Mouse (Mus musculus): Measurements from ENCODE around the gene Rbm28.

Gene Rbm28

DNA sequence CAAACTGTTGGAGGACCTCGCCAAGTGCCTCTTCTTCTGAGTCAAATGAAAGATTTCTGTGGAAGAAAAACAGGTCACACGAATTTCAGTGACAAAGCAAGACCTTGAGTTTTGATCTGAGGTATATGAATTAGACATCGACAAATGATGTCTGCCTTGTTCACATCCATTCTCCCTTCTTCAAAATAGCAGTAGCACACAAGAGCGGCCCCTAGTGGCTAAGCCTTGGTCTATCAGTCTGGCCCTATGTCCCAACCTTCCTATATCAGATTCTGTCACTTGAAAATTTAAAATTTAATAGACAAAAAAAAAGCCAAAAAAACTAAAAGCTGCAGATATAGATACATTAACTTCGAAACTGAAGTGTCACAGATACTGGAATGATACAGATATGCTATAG is 21.2 kb downstream of the Rbm28 start:
- DNase-seq (ENCODE audit: low spot score), result no peak

DNA sequence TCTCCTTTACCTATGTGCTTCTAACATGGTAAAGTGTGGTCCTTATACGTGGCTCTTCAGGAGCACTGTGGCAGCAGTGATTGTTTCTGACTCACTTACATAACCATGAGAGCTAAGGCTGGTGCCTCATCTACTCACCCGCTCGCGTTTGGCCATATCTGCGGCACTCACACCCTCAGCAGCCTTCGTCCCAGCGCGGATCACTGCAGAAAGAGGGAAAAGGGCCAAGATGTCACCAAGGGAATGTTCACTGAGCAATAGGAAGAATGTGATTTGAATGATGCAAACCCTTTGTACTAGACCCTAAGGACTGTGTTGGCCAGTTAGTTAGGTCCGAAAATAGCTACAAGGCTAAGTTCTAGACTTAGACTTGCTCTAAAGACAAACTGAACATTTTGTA is 27.4 kb downstream of the Rbm28 start:
- no peak for DNase-seq (ENCODE audit: low spot score)

DNA sequence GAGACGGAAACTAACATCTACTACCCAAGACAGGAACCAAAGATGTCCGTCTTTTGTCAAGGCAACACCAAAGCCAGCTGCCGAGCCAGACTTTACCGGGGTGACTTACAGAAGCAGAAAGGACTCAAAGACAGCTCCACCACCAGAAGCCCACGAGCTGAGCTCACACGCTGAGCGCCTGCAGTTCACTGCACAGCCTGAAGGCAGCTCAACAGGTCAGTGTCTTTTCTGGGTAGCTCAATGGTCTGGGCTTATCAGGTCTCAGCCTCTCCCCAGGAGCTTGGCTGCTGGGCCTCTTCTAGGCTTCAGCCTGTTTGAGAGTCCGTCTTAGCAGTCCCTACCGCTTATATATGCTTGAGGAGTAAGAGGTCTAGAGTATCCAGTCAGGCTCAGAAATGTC is 31.7 kb downstream of the Rbm28 start:
- no peak for DNase-seq (ENCODE audit: low spot score)

DNA sequence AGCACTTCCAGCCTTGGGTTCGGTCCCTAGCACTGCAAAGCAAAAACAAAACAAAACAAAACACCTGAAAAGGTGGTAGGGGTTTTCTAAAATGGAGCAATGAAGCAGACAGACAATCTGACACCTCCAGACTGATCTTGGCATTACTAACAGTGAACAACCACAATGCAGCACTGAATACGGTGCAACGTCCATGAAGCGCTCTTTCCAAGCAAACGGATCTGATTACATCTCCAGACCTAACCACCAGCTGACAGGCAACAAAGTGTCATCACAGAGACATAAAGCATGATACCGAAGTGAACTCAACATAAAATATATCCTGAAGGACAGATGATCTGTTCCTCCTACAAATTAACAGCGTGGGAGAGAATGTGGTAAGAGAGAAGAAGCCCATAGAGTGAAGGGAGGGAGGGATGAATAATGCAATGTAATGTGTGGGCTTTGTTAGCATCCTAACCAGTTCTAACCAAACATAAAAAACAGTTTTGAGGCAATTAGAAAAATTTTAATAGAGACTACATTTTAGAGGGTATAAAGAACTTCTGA is 37.9 kb downstream of the Rbm28 start:
- no peak for DNase-seq (ENCODE audit: low spot score)

DNA sequence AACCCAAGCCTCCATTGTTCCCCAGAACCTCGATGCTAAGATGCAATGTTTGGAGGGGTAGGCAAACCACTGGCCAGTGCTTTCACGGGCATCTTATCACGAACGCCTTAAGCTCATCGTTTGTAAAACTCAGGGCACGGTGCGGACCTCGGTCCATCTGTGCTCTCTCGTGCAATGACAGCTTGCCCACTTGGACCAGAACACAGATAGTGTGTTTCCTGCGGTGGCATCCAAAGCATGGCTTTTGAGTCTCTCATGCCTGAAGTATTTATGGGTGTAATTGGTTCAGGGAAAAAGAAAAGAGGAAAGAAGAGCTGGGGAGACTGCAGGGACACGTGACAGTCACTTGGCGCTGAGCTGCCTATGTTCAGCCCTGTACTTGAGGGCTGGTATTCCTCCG is 44.8 kb downstream of the Rbm28 start:
- DNase-seq (ENCODE audit: low spot score), result no peak

DNA sequence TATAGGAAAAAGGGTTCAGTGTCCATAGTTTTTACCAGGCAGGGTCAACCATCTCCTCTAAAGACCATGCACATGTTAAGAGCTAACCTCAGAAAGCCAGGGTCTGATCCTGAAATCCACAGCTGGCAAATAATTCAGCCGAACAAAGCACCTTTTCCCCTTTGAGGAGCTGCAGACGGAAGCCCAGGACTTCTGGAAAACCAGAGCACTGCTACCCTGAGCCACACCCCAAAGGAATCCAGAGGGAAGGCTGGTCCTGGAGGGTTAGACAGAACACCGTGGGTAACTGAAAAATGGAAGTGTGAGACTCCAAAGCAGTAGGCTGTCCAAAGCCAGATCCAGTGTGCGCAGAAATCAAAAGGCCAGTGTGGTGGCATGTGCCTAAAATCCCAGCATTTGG is 45.8 kb downstream of the Rbm28 start:
- DNase-seq (ENCODE audit: low spot score), result no peak

DNA sequence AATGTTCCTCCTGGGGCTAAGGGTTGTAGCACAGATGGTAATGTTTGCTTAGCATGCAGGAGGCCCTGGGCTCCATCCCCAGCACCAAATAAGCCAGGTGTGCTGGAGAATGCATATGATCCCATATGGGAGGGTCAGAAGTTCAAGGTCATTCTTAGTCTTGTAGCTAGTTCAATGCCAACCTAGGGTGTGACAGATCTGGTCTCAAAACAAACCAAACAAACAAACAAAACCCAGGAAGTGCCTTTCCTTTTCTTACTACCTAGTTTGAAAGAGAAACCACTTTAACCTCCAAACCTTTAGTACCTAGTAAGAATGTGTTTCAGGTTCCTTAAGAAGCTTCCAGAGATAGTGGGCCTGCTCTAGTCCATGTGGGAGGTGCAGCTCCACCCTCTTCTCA is 46.6 kb downstream of the Rbm28 start:
- no peak for DNase-seq (ENCODE audit: low spot score)

DNA sequence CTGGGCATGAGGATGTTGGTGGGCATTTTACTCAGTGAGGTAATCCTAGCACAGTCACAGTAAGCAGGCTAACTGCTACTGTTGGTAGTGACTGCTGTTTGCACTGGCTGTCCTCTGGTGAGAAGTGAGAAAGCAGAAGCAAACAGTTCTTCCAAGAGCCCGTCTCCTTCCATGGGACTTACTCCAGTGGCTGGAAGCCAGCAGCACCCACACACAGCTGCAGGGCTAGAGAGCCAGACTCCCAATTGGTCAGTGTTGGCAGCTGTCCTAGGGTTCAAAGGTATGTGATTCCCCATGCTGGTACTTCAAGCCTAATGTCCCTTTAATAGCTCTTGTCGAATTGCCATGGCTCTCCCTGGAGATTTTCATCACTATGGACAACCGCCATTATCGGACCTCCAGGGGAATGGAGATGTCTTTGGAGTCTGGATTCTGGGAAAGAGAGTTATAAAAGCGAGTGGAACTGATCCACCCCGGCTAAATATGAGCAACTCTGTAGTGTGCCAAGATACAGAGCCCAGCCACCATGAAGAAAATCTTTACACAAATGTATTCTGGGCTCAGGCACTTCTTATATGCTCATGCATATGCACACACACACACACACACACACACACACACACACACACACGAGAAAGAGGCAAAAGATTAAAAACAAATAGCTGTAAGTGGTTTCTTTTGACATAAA is 47.2 kb downstream of the Rbm28 start:
- DNase-seq (ENCODE audit: low spot score), result peak; percentile 33

DNA sequence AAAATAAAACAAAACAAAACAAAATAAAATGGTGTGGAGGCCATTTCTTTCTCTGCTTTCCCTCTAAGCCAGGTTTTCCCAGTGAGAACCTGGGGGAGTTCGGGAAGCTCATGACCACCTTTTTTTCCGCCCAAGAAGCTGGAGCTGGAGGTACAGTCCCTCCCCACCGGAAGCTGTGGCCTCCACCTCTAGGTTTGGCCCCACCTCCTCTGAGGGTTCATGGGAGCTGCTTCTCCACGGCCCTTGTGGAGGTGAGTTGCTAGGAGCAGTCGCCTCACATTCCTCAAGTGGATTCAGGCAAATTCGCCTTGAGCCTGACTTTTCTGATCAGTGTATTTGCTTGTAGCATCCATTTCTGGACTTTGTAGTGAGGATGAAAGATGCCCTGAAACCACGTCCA is 49.0 kb downstream of the Rbm28 start:
- no peak for DNase-seq (ENCODE audit: low spot score)

DNA sequence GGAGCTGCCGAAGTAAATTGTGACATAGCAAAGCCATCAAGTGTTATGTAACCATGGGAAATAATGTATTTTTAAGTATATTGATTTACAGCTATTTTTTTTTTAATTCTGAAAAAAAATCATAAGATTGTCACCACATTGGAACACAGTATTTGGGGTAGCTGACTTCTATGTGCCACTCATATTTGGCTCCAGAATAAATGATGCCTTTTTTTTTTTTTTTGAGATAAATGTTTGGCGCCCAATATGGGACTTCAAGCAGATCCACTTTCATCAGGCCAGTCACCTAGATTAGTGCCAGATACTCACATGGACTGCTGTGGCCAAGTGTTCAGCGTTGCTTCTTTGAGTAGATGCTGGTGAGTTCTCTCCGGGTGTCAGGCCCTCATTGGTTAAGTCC is 53.3 kb downstream of the Rbm28 start:
- DNase-seq (ENCODE audit: low spot score), result no peak

DNA sequence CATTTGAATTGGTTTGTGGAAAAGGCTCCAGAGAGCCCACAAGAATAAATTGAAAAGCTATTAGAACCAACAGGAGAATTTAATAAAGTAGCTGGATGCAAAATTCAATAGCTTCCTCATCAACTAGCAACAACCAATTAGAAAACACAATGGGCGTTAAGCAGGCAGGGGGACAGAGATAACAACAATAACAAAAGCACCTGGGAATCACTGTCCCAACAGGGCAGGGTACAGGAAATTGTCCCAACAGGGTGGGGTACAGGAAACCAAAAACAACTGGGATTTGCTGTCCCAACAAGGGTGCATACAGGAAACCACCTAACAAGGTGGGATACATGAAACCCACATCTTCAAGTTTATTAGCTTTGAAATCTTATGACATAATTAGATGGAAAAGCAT is 56.4 kb downstream of the Rbm28 start:
- DNase-seq (ENCODE audit: low spot score), result no peak

DNA sequence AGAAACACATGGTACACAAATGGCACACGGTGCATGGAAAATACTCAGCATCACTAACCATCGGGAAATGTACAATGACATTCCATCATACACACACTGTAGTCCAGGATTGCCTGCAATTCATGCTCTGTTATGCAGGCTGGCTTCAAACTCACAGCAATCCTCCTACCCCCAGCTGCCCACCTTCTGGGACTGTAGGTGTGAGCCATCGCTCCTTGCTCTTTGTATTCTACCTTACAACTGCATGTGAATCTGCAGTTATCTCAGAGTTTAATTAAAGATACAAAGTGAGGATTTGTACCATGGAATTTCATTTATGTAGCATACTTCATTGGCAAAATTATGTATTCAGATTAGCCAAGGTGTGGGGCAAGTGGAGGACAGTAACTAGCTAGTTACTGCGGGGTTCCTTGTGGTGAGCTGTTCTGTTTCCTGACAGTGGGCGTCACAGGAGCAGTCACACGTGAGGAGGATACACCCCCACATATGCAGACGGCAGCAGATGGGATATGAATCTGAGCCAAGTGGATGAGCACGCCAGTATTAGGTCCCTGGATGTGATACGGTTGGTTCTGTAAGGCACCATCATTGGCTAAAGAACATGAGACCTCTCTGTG is 63.5 kb downstream of the Rbm28 start:
- no peak for DNase-seq (ENCODE audit: low spot score)

DNA sequence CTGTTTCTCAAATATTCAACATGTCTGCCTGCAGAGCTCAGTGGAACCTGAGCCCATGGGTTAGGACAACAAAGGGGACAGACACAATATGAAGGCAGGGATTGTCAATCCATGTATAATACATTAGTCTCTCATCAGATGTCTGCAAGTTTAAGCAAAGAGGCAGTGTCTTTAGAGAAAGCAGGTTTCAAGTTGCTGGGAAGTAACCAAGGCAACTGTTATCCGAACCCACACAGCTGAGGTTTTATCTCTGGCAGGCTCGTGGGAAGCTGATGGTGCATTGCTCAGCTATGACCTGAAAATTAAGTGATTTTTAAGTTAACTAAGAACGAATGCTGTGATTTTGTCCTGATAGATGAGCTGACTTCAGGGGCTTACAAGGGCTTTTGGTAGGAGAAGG is 64.4 kb downstream of the Rbm28 start:
- no peak for DNase-seq (ENCODE audit: low spot score)

DNA sequence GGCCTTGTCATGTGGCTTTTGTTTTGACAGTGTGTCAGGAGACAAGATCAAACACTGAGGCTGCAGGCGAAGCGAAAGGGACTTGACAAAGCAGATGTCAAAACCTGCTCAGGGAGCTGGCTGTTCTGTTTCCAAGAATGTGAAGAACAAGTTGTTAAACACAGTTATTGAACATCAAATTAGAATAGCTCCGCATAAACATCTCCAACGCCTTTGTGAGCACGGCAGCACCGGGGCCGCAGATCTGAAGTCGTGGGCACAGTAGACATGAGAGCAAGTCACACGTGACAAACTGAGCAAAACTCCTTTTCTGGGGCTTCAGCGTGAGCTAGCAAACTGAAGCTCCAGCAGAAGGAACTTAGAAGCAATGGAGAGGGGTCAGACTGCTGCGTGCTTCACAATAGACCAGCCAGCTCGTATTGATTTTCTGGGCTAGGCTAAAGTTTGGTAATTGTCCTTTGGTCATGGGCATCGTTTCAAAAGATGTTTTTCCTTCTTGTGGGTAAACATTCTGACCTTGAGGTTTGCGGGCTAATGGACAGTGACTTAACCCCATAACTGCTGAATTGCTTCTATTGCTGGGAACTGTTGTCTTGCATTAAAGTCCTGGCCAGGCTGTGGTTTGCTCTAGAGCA is 65.2 kb downstream of the Rbm28 start:
- no peak for DNase-seq (ENCODE audit: low spot score)

DNA sequence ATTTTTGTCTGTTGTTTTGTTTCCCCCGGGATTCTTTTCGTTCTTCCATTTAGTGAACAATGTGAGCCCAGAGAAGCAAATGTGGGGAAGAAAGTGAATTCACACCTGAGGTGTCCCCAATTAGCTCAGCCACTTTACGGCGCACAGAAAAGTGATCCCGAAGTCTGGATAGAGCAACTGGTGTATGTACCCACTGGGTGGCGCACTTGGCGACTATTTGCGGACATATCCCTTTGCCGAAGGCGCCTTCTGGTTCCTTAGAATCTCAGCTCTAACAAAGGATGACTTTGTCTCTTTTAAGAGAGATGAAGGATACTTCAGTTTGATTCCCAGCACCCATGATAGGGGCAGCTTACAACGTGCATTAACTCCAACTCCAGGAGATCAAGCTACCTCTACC is 71.9 kb downstream of the Rbm28 start:
- no peak for DNase-seq (ENCODE audit: low spot score)

DNA sequence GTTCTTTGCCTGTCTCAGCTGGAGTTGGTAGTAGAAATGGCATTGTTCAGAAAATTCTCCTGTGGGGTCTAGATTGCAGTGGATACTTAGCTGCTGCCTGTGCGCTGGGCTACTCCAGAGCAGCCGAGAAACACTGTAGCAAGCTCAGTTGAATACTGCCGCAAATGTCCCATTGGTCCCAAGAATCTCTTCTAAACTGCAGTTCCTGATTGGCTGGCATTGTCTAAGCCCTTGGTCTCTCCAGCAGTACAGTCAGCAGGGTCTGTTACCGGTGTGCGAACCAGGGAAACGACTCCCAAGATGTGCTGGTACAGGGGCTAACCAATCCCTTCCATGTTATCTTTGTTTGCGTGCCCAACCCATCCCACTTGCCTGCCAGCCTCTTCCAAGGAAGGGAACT is 72.6 kb downstream of the Rbm28 start:
- no peak for DNase-seq (ENCODE audit: low spot score)

DNA sequence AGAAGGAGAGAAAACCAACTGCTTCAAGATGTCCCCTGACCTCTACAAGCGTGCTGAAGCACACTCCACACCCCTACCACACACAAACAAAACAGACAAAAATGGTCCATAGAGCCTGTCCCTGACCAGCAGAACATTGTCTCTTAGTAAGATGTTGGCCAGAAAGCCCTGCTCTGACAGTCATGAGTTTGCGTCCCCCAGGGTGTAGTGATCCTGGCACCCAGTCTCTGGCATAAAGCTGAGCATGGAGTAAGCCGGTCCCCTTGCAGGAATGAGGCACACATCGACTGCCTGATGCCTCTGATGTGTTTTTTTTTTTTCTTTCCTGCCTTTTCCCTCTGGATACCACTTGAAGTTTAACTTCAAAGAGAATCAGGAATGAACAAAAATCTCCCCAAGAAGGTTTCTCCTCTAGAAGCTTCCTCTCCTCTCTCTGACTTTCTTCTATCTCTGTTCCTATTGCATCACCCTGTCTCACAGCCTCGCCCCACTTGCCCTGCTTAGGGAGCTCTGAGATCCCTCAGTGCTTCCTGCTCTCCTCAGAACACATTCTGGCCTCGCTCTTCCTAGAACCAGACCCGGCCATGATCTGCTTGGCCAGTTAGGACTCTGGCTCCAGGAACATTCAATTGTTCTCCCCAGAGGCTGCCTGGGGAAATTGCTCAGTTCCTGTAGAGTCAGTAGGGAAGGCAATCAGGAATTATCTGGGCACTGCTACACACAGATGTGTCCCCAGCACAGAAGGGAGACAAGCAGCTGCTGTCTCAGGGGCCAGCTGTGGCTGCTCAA is 76.7 kb downstream of the Rbm28 start:
- DNase-seq (ENCODE audit: low spot score), result no peak

DNA sequence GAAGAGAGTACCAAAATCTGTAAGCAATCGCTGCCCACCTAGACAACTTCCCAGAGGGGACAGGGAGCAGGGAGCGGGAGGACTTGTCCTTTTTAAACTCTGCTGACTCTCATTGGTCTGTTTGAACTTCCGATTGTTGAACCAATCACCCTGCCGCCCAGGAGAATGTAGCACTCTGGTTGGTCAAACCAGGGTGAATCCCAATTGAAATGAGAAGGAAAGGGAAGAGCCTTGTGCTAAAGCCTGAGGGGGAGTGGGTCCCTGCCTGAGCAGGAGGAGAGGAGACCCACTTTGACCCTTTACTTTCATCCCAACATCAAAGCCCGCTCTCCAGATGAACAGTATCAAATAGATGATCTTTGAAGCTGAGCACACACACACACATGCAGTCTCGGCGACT is 80.4 kb downstream of the Rbm28 start:
- no peak for DNase-seq (ENCODE audit: low spot score)

DNA sequence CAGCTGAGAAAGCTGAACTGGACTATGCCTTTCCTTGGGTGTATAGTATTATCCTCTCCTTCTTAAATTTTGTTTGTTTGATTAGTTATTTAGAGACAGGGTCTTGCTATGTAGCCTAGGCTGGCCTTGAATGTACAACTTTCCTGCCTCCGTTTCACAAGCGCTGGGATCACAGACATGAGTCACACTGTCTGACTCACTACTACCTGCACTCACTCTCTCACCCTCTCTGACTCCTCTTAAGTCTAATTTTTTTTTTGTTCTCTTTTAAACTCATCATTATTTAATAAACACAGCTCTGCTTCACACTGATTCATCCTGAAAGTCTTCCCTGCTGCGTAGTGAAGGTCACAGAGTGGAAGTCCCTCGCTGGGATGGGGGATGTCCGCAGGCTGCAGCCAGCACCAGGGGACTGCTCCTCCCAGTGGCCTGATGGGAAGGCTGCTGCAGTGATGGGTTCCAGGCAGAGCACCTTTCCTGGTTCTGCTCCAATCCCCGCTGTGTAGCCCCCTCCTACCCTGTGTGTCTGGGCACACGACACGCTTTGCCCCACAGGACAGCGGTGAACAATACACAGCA is 81.9 kb downstream of the Rbm28 start:
- no peak for DNase-seq (ENCODE audit: low spot score)

DNA sequence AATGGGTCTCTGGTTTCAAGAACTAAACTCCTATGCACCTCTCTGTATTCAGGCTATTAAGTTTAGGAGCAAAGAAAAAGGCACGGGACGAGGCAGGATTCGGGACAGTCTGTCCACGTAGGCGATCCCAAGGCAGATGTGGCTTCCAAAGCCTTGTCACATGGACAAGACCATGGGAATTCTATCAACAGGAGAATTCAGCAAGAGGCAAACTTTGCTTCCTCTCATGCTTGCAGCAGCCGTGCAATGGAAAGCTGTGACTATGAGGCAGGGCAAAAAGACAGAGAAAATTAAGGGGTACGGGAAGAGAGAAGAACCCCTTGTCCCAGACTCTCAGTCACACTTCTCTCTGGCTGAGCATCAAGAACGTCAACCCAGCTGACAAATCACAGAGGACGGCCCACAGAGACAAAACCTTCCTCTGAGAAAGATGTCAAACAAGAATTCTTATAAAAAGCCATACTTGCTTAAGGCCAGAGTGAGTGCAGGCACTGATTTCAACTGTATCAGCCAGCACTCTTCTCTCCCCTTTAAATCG is 82.9 kb downstream of the Rbm28 start:
- no peak for DNase-seq (ENCODE audit: low spot score)

DNA sequence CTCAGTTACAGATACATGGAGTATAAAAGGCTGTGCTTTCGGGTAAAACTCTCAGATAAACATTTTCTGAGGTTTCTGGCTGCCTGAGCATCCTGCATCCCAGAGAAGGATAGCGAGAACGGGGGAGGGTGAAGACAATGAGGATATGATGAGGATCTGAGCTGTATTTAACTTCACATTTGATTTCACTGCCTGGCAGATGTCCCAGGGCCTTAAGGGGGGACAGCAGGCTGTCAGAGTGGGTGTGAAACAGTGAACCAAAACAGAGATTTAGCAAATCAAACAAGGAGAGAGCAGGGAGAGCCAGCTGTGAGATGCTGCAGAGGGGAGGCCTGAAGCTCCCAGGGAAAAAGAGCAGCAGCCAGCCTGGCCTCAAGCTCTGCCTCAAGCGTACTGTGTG is 85.5 kb downstream of the Rbm28 start:
- no peak for DNase-seq (ENCODE audit: low spot score)

DNA sequence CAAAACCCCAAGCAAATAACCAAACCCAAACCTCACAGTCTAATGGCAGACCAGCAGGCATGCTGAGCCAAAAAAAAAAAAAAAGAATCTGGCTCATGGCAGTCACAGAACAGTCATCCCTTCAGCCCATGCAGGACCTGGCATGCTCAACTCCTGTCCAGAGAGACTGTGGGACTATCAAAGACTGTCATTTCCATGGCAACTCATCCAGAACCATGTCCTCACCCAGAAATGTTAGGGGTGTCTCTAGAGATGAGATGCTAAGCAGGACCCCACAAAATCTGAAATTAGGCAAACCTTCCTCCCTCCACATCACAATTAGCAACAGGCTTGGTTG is 90.7 kb downstream of the Rbm28 start:
- DNase-seq (ENCODE audit: low spot score), result no peak

Measured in ovary, postnatal 10 days (tissue).